Mouse (Mus musculus): Measurements from ENCODE around the gene Clec4a1. TPM values are rescaled to one million over a fixed set of nuclear protein-coding genes. Genes with fewer than 3 reads are reported as not detected.

The Clec4a1 gene
- polyA plus RNA-seq, 1 experiment from 2014 or later: 3.0 TPM

GRCm38 (mm10) chr6:122934845-122935244 is 13.2 kb downstream of the Clec4a1 start:
- H3K36me3 ChIP-seq (ENCODE audit: insufficient read depth, low read length): no peaks in the 10 kb centered on the region
- no peak overlapping the region for H3K27ac ChIP-seq
- DNase-seq (ENCODE audit: low spot score) (no peak), ATAC-seq (replicated peaks; ENCODE audit: low FRiP score, low read depth) (no peak)
- H3K9me3 ChIP-seq (replicated peaks; ENCODE audit: low read length): no peaks in the 10 kb centered on the region
- no peak overlapping the region for H3K9ac ChIP-seq (ENCODE audit: low read depth, low read length)
- no peaks in the 10 kb centered on the region for H3K27me3 ChIP-seq (ENCODE audit: insufficient read depth, low read length)
- no peaks in the 10 kb centered on the region for H3K4me1 ChIP-seq (replicated peaks; ENCODE audit: insufficient read depth, low read length)
- 83% methylated on average over 3 of the region's 3 CpGs for WGBS
- no peak overlapping the region for H3K4me2 ChIP-seq (ENCODE audit: low read length)
- no peak for TF ChIP-seq CTCF (IDR thresholded peaks at IDR 0.05; ENCODE audit: low read depth)
- no peak overlapping the region for H3K4me3 ChIP-seq (replicated peaks; ENCODE audit: low read depth, low read length)

- Histone ChIP-seq H3K4me2 (ENCODE audit: low read length) (no peak overlapping the region), H3K27me3 (ENCODE audit: insufficient read depth, low read length) (no peaks in the 10 kb centered on the region), H3K4me3 (replicated peaks; ENCODE audit: low read depth, low read length) (no peak overlapping the region), H3K9me3 (replicated peaks; ENCODE audit: low read length) (no peaks in the 10 kb centered on the region), H3K4me1 (replicated peaks; ENCODE audit: insufficient read depth, low read length) (no peaks in the 10 kb centered on the region), H3K36me3 (ENCODE audit: insufficient read depth, low read length) (no peaks in the 10 kb centered on the region), H3K27ac (no peak overlapping the region), H3K9ac (ENCODE audit: low read depth, low read length) (no peak overlapping the region)
- ATAC-seq (replicated peaks; ENCODE audit: low FRiP score, low read depth) (no peak), DNase-seq (ENCODE audit: low spot score) (no peak)
- WGBS: 82% methylated on average over 5 of the region's 5 CpGs
- TF ChIP-seq CTCF (IDR thresholded peaks at IDR 0.05; ENCODE audit: low read depth): no peak
Observed at GRCm38 (mm10) chr6:122939618-122940017, 18.0 kb downstream of the Clec4a1 start.

- no peaks in the 10 kb centered on the region for H3K4me1 ChIP-seq (replicated peaks; ENCODE audit: insufficient read depth, low read length)
Observed at GRCm38 (mm10) chr6:122946760-122947159, 25.1 kb downstream of the Clec4a1 start.

GRCm38 (mm10) chr6:122952401-122952800 is 30.8 kb downstream of the Clec4a1 start, which contains the start of gene Clec4a3:
TSS of gene Clec4a3 (plus strand) at chr6:122952515.
- Histone ChIP-seq H3K27me3 (ENCODE audit: insufficient read depth, low read length) (no peaks in the 10 kb centered on the region), H3K36me3 (ENCODE audit: insufficient read depth, low read length) (no peaks in the 10 kb centered on the region), H3K27ac (no peak within 1 kb of the TSS), H3K9ac (ENCODE audit: low read depth, low read length) (no peak within 1 kb of the TSS), H3K4me1 (replicated peaks; ENCODE audit: insufficient read depth, low read length) (no peaks in the 10 kb centered on the region), H3K4me2 (ENCODE audit: low read length) (no peak within 1 kb of the TSS), H3K9me3 (replicated peaks; ENCODE audit: low read length) (no peaks in the 10 kb centered on the region), H3K4me3 (replicated peaks; ENCODE audit: low read depth, low read length) (no peak within 1 kb of the TSS)
- ATAC-seq (replicated peaks; ENCODE audit: low FRiP score, low read depth) (no peak), DNase-seq (ENCODE audit: low spot score) (no peak)
- WGBS: 82% methylated on average over 8 of the region's 8 CpGs
- TF ChIP-seq CTCF (IDR thresholded peaks at IDR 0.05; ENCODE audit: low read depth): no peak

More at GRCm38 (mm10) chr6:122946760-122947159, 25.1 kb downstream of the Clec4a1 start:
- H3K27ac ChIP-seq: no peak overlapping the region
- no peak overlapping the region for H3K9ac ChIP-seq (ENCODE audit: low read depth, low read length)
- H3K4me2 ChIP-seq (ENCODE audit: low read length): no peak overlapping the region
- TF ChIP-seq CTCF (IDR thresholded peaks at IDR 0.05; ENCODE audit: low read depth): no peak
- H3K27me3 ChIP-seq (ENCODE audit: insufficient read depth, low read length): no peaks in the 10 kb centered on the region
- H3K4me3 ChIP-seq (replicated peaks; ENCODE audit: low read depth, low read length): no peak overlapping the region
- 84% methylated on average over 2 of the region's 2 CpGs for WGBS
- ATAC-seq (replicated peaks; ENCODE audit: low FRiP score, low read depth): no peak
- no peaks in the 10 kb centered on the region for H3K9me3 ChIP-seq (replicated peaks; ENCODE audit: low read length)
- no peak for DNase-seq (ENCODE audit: low spot score)
- H3K36me3 ChIP-seq (ENCODE audit: insufficient read depth, low read length): no peaks in the 10 kb centered on the region

- DNase-seq (ENCODE audit: low spot score) (no peak), ATAC-seq (replicated peaks; ENCODE audit: low FRiP score, low read depth) (no peak)
- H3K9ac ChIP-seq (ENCODE audit: low read depth, low read length): no peak overlapping the region
- TF ChIP-seq CTCF (IDR thresholded peaks at IDR 0.05; ENCODE audit: low read depth): no peak
- H3K9me3 ChIP-seq (replicated peaks; ENCODE audit: low read length): no peaks in the 10 kb centered on the region
- 78% methylated on average over 2 of the region's 2 CpGs for WGBS
- no peaks in the 10 kb centered on the region for H3K4me1 ChIP-seq (replicated peaks; ENCODE audit: insufficient read depth, low read length)
- H3K4me3 ChIP-seq (replicated peaks; ENCODE audit: low read depth, low read length): no peak overlapping the region
- no peak overlapping the region for H3K27ac ChIP-seq
- H3K4me2 ChIP-seq (ENCODE audit: low read length): no peak overlapping the region
- no peaks in the 10 kb centered on the region for H3K27me3 ChIP-seq (ENCODE audit: insufficient read depth, low read length)
- H3K36me3 ChIP-seq (ENCODE audit: insufficient read depth, low read length): no peaks in the 10 kb centered on the region
Observed at GRCm38 (mm10) chr6:122964562-122964961, 42.9 kb downstream of the Clec4a1 start.

GRCm38 (mm10) chr6:122969048-122969447 is 47.4 kb downstream of the Clec4a1 start:
- no peaks in the 10 kb centered on the region for H3K27me3 ChIP-seq (ENCODE audit: insufficient read depth, low read length)
- H3K4me2 ChIP-seq (ENCODE audit: low read length): no peak overlapping the region
- DNase-seq (ENCODE audit: low spot score): no peak
- no peak overlapping the region for H3K27ac ChIP-seq
- WGBS: 91% methylated on average over 2 of the region's 2 CpGs
- H3K9ac ChIP-seq (ENCODE audit: low read depth, low read length): no peak overlapping the region
- no peaks in the 10 kb centered on the region for H3K9me3 ChIP-seq (replicated peaks; ENCODE audit: low read length)
- ATAC-seq (replicated peaks; ENCODE audit: low FRiP score, low read depth): no peak
- H3K4me1 ChIP-seq (replicated peaks; ENCODE audit: insufficient read depth, low read length): no peaks in the 10 kb centered on the region
- H3K36me3 ChIP-seq (ENCODE audit: insufficient read depth, low read length): no peaks in the 10 kb centered on the region
- H3K4me3 ChIP-seq (replicated peaks; ENCODE audit: low read depth, low read length): no peak overlapping the region
- TF ChIP-seq CTCF (IDR thresholded peaks at IDR 0.05; ENCODE audit: low read depth): no peak

Other genes with a start within 250 kb of the Clec4a1 start
- not detected in 2 replicates for gene Nanog, start 214.4 kb upstream of the Clec4a1 start, polyA plus RNA-seq (2015; fragmentation: Nextera tagmentation; extraction: Ambion mirVana)
- gene Slc2a3, start 120.2 kb upstream of the Clec4a1 start, polyA plus RNA-seq (2015; fragmentation: Nextera tagmentation; extraction: Ambion mirVana): 4.1 and 4.4 TPM in 2 replicates
- gene Foxj2, start 101.9 kb upstream of the Clec4a1 start, polyA plus RNA-seq (2015; fragmentation: Nextera tagmentation; extraction: Ambion mirVana): 5.2 and 5.5 TPM in 2 replicates
- gene C3ar1, start 65.7 kb upstream of the Clec4a1 start, polyA plus RNA-seq (2015; fragmentation: Nextera tagmentation; extraction: Ambion mirVana): 2.1 and 2.3 TPM in 2 replicates
- 37.6 and 39.8 TPM in 2 replicates for gene Necap1, start 47.4 kb upstream of the Clec4a1 start, polyA plus RNA-seq (2015; fragmentation: Nextera tagmentation; extraction: Ambion mirVana)
- 3.5 and 4.3 TPM in 2 replicates for gene Clec4a3, start 30.7 kb downstream of the Clec4a1 start, polyA plus RNA-seq (2015; fragmentation: Nextera tagmentation; extraction: Ambion mirVana)
- not detected in 2 replicates for gene Clec4a4, start 68.5 kb downstream of the Clec4a1 start, polyA plus RNA-seq (2015; fragmentation: Nextera tagmentation; extraction: Ambion mirVana)
- 0.21 TPM in 1 of 2 replicates, not detected in the other for gene Clec4b1, start 128.1 kb downstream of the Clec4a1 start, polyA plus RNA-seq (2015; fragmentation: Nextera tagmentation; extraction: Ambion mirVana)
- 4.1 and 5.8 TPM in 2 replicates for gene Clec4a2, start 184.6 kb downstream of the Clec4a1 start, polyA plus RNA-seq (2015; fragmentation: Nextera tagmentation; extraction: Ambion mirVana)